Mouse (Mus musculus) cerebellum, adult 2 months (tissue): ENCODE measurements at regions not wholly inside any gene's neighbourhood (a gene's known extent, or its start where the extent isn't known, plus 50 kb on each side); places are given as distances from the start of the nearest gene placed in this dataset.

Experiments used
- CTCF ChIP-seq: fragments of 200-500 bp; IDR thresholded peaks from 2 replicates; pipeline ENCODE4 v1.5.1; 2011; ENCODE audit warnings: low read depth, mild to moderate bottlenecking, control low read depth, low read length, moderate library complexity, borderline replicate concordance; ENCODE audit not compliant: insufficient read depth
- POLR2A ChIP-seq: fragments of 200-500 bp; IDR thresholded peaks from 2 replicates; pipeline ENCODE4 v1.6.1; 2011; ENCODE audit warnings: low read length, control low read depth, borderline replicate concordance; ENCODE audit not compliant: insufficient read depth

- TF ChIP-seq POLR2A: no peak
- no peak for TF ChIP-seq CTCF
These were observed 636.2 kb downstream of the Zfp706 start for GRCm38 (mm10) chr15:36371382-36371781.
